Mouse (Mus musculus): Measurements from ENCODE around the gene Kif24. TPM values are rescaled to one million over a fixed set of nuclear protein-coding genes. Genes with fewer than 3 reads are reported as not detected.

Gene Kif24
- under 1 TPM; 0.45 to 0.46 TPM for total RNA-seq (2021)
- long read RNA-seq, experiment 1 = 0 reads
- long read RNA-seq, experiment 2 = 0 reads

GRCm38 (mm10) chr4:41464345-41465286 lies at the start of gene Kif24, which contains the start of gene Nudt2:
Gene Kif24, minus strand, starts transcription at chr4:41464887.
Gene Nudt2, plus strand, starts transcription at chr4:41465151.
- DNase-seq = peak; percentile 98 to 99

GRCm38 (mm10) chr4:41513714-41514113 lies 49.0 kb upstream of the Kif24 start:
- no peak for DNase-seq

- no peak for DNase-seq
Measured at GRCm38 (mm10) chr4:41513309-41513708, 48.6 kb upstream of the Kif24 start.

- DNase-seq = no peak
Measured at GRCm38 (mm10) chr4:41507998-41508397, 43.3 kb upstream of the Kif24 start.

DNA sequence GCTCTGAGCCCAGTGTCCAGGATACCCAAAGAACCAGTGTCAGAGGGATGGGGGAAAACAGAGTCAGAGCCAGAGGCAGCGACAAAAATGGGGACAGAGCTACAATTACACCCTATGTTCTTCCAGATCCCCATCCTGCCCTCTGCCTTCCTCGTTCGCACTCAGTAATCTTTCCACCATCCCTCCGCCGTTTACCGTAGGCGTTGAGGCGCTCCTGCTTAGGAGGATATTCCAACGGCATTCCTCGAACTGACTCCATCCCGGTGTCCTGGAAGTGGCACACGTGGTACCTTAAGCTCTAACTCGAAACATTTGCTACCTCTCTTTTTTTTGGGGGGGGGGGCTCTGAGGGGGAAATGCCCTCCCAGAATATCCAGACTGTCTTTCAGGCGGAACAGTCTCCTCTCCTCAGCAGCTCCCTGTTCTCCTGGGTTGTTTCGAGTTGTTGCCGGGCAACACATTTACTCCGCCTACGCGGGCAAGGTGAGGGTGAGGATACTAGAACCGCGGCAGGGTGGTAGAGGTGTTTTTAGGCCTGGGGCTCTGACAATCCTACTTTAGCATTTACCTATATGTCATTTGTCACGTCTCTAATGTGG lies 42.7 kb upstream of the Kif24 start:
- no peak for DNase-seq

DNA sequence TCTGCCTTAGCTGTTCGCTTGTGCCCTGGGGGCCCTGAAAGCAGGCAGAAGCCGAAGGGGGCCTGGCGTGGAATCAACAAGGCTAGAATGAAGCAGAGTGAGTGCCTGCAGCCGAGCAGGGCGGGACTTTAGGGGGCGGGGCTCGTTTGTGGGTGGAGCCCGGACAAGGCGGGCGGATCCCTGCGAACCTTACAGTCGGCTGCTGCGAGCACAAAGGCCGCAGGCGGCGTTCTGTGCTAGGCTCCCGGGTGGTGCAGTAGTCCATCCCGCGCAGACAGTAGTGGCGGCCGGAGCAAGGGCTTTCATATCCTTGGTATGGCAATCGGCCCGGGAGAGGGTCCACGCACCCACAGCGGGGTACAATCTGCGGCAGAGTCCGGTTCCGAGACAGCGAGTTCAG lies 42.2 kb upstream of the Kif24 start:
- peak; percentile 90 to 94 for DNase-seq

DNA sequence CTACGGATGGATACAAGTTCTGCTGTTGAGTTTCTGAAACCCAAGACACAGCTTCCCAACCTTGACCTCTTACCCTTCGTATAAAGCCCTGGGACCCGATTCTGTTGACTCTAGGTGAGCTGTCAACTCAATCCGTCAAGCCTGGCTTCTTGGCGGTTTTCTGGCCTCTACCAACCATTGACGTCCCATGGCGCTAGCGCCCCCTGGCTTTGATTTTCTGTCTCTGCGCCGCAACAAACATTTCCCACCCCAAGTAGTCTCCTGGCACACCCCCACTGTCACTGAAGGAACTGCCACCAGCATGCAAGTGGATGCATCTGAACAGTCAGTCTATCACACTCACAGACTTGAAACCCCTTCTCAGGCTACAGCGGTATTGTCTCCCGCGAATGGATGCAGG lies 41.5 kb upstream of the Kif24 start:
- DNase-seq = peak; percentile 58 to 66

DNA sequence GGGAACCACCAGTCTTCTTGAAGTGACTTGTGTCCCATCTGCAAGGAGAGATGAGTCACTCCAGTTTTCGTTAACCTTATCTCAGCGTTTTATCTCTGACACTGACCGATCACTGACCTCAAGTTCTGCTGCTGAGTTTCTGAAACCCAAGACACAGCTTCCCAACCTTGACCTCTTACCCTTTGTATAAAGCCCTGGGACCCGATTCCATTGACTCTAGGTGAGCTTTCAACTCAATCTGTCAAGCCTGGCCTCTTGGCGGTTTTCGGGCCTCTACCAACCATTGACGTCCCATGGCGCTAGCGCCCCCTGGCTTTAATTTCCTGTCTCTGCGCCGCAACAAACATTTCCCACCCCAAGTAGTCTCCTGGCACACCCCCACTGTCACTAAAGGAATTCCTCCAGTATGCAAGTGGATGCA lies 40.5 kb upstream of the Kif24 start:
- DNase-seq = peak in 1 of 2 experiments; percentile 38

- DNase-seq = no peak
Measured at GRCm38 (mm10) chr4:41504325-41504724, 39.6 kb upstream of the Kif24 start.

- DNase-seq = peak; percentile 98 to 99
Measured at GRCm38 (mm10) chr4:41502986-41503412, 38.3 kb upstream of the Kif24 start, which contains the start of gene AI464131. Gene AI464131, minus strand, starts transcription at chr4:41503076.

DNA sequence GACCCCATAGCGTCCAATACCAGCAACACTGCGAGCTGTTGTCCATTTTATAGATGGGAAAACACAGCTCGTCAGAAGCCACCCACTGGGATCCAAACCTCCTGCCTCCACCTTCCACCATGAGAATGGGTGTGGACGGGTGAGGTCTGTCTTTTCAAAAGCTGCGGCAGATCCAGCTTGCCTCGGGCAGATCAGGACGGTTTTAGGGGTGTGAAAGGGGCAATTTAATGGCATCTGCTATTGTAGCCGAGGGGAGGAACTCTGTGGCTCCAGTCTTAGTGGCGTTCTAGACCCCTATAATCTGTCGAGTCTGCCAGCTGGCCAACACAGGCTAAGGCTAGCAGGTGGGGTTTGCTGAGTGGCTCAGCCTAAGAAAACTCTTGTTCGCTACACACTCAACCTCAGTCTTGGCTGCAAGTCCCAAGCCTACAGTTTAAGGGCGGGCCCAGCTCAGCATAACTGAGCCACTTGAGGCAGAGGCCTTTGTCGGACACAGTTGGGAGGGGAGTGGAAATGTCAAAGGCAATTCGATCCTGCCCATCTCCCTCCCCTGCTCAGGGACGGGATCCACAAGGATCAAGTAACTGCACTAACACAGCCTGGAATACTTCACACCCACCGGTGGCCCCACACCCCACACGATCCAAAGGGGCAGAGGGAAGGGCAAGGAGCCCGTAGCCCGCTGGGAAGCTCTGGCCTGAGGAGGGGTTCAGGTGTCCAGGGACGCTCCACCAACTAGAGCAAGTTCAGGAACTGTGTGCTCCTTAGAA lies 37.7 kb upstream of the Kif24 start:
- DNase-seq = peak in 1 of 2 experiments; percentile 54

DNA sequence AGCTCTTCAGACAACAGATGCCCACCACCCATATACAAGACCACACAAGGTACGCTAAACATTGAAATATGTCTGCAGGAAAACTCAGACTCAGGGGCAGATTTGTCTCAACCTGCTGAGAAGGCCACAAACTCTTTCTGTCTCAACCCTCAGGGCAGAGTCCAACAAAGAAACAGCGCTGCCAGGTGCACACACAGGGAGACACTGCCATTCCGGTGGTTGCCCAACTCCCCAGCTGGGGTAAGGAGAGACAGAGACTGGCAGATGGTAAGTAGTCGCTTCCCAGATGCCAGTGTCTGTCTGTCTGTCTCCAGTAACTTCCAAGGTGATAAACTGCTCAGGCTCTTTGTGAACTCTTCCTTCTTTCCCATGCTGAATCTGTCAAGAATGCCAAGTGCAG lies 36.1 kb upstream of the Kif24 start:
- DNase-seq = no peak

- peak in 1 of 2 experiments; percentile 42 for DNase-seq
Measured at GRCm38 (mm10) chr4:41499619-41500018, 34.9 kb upstream of the Kif24 start.

DNA sequence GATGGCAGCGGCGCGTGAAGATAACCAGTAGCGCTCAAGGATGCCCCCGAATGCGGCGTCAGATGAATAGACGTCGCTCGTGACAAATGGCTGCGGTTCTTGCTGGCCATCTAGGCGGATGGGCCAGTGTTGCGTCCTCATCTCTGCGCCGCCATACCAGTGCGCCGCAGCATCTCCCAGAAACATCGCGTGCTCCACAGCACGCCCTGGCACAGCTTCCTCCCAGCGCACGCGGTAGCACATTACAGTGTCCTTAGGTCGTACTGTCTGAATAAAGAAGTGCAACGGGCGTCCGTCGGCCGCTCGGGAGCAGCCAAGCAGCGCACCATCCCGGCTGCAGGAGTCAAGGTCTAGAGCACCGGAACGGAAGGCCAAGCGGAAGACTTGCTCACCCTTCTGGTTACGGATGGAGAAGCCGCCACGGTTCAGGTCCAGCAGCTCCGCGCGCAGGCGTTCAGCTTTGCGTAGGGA lies 34.3 kb upstream of the Kif24 start:
- DNase-seq = no peak

DNA sequence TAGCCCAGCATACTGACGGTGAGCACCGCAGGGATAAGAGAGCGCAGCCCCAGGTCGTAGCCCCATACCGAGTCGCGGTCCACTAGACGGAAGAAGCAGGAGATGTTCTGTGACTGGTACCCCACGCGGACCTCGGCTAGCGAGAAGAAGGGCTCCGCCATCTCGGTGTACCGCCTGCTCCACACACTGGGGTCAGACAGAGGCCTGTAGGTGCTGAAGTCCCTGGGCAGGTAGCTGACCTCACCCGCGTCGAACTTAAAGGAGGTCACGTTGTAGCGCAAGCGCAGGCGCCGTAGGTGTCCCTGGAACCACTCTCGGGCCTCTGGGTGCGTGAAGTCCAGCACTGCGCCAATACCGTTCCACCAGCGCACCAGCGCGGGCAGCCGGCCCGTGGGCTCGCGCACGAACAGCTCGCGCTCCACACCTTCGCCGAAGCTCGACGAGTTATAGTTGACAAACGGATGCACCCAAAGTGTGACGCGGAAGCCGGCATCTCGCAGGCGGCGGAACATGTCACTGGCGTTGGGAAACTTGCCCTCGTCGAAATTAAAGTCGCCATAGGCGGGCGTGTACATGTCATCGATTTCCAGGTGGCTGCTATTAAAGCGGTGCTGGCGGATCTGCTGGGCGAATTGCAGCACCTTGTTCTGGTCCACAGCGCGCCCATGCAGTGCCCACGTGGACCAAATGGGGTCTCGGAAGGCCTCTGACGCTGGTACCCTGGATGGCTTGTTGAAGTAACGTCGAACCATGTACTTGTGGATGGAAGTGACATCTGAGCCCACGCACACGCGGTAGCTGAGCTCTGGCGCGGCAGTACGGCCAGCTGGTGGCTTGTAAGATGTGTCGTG lies 33.5 kb upstream of the Kif24 start:
- DNase-seq = no peak

DNA sequence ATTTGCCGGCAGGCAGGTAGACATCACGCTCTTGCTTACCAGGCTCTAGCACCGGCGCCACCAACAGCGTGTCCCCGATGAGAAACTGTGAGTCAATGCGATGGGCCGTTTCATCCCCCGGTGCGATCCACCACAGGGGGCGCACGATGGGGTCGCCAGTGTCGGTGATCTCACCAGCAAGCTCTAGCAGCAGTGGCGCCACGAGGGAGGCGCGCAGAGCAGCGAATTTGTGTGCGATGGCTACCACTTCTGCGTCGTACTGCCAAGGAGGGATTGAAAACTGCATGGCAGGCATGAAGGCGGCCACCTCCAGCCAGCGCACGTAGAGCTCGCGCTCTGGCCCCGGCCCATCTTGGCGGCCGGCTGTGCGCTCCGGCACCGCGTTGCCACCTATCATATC lies 32.9 kb upstream of the Kif24 start:
- DNase-seq = no peak

- DNase-seq = no peak
Measured at GRCm38 (mm10) chr4:41497046-41497445, 32.4 kb upstream of the Kif24 start.

GRCm38 (mm10) chr4:41495850-41496249 lies 31.2 kb upstream of the Kif24 start:
- DNase-seq = peak; percentile 46 to 51

DNA sequence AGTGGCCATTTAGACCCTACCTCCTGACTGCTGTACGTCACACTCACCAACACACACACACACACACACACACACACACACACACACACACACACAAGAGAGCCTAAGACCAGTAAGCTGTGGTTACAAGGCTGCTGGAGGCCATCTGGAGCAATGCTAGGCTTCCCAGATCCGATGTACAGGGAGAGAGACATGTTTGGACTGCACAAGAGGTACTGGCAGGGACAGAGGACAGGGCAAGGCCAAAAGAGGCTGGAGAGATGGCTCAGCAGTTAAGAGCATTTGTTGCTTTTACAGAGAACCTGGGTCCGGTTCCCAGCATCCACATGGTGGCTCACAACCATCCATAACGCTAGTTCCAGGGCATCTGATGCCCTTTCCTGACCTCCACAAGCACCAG lies 30.4 kb upstream of the Kif24 start:
- DNase-seq = no peak

GRCm38 (mm10) chr4:41494378-41494777 lies 29.7 kb upstream of the Kif24 start:
- no peak for DNase-seq

GRCm38 (mm10) chr4:41493464-41494116 lies 28.9 kb upstream of the Kif24 start:
- no peak for DNase-seq

Data from heart, adult 18-20 months (tissue).